Mouse (Mus musculus) lung, embryonic 14.5 days (tissue): Measurements from ENCODE around the gene Syngr3. TPM values are rescaled to one million over a fixed set of nuclear protein-coding genes. Genes with fewer than 3 reads are reported as not detected.
A peak's percentile ranks its signal among the peaks of the same experiment; 100 is the strongest.
"Not testable (repeated sequence)": the region's sequence is repeated elsewhere in the genome, so short reads cannot be mapped to it uniquely, and the experiment has no call there.

ENCODE experiments used
- ATAC-seq: fragments of 200-750 bp; cut with Nextera tagmentation; 2 replicates; pipeline ENCODE4 v1.8.0; 2017; ENCODE audit warnings: mild to moderate bottlenecking, moderate TSS enrichment, moderate library complexity; ENCODE audit not compliant: insufficient read depth
- DNase-seq: peaks from one replicate; pipeline ENCODE4 v3.0.0-alpha.2; 2015
- H3K27ac ChIP-seq: fragments of 300-500 bp; sonication (generic); 2 replicates; pipeline ENCODE4 v1.5.1; 2014; ENCODE audit warnings: low read depth, mild to moderate bottlenecking, moderate library complexity
- H3K27me3 ChIP-seq: fragments of 300-500 bp; sonication (generic); 2 replicates; pipeline ENCODE4 v1.6.1; 2014; ENCODE audit warnings: low read length, control low read depth; ENCODE audit not compliant: insufficient read depth
- H3K36me3 ChIP-seq: fragments of 300-500 bp; sonication (generic); 2 replicates; pipeline ENCODE4 v1.6.1; 2014; ENCODE audit warnings: control low read depth; ENCODE audit not compliant: insufficient read depth
- H3K4me1 ChIP-seq: fragments of 300-500 bp; sonication (generic); 2 replicates; pipeline ENCODE4 v1.6.1; 2014; ENCODE audit warnings: antibody characterized with exemption, control low read depth; ENCODE audit not compliant: insufficient read depth
- H3K4me2 ChIP-seq: fragments of 300-500 bp; sonication (generic); 2 replicates; pipeline ENCODE4 v1.6.1; 2014; ENCODE audit warnings: mild to moderate bottlenecking
- H3K4me3 ChIP-seq: fragments of 300-500 bp; sonication (generic); 2 replicates; pipeline ENCODE4 v1.5.1; 2014; ENCODE audit warnings: low read depth, low read length
- H3K9ac ChIP-seq: fragments of 300-500 bp; sonication (generic); 2 replicates; pipeline ENCODE4 v1.6.1; 2014
- H3K9me3 ChIP-seq: fragments of 300-500 bp; sonication (generic); 2 replicates; pipeline ENCODE4 v1.6.1; 2016; ENCODE audit warnings: low read depth, low read length, control low read depth
- CTCF ChIP-seq: IDR thresholded peaks from 2 replicates; pipeline ENCODE4 v1.5.1; 2016; ENCODE audit warnings: antibody characterized with exemption, low read depth
- WGBS: fragments of 180-500 bp; shearing (Covaris S2); extraction: QIAGEN DNeasy Blood & Tissue Kit; methylation state at CpG from one replicate; pipeline ENCODE4 v1.1.7; 2014; 5-methylcytosine and 5-hydroxymethylcytosine counted together
- polyA plus RNA-seq: library from polyadenylated mRNA; unstranded; fragments of >200 nt; fragmentation: Nextera tagmentation; extraction: Ambion mirVana; gene quantifications from 2 replicates; pipeline ENCODE4 v1.2.1, GENCODE M21; 2014

Gene Syngr3
- polyA plus RNA-seq, 1 experiment from 2014 or later = 0.83 TPM

DNA sequence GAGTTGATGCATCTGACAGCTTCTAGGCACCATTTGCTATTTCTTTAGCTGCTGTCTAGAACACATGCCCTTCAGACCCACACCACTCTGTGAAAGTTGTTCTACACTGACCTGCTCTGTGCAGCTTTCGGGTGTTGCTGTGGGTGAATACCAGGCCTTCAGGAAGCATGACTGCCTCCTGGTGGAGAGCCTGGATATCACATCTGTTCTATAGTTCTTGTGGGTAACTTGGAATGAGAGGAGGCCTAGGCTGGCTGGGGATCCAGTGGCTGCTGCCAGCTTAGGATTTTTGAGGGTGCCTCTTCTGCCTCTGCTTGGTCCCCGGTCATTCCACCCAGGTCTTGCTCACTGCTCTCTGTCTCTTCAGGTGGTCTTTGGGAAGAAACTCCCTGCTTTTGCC lies 13.6 kb downstream of the Syngr3 start:
- DNase-seq (peak; percentile 84), ATAC-seq (peak; percentile 38; the same call in 1 of the 2 replicates)
- Histone ChIP-seq H3K4me2 (no peak overlapping the region), H3K9ac (no peak overlapping the region), H3K4me1 (peaks cover 8% of the 10 kb centered on the region), H3K27ac (no peak overlapping the region), H3K4me3 (no peak overlapping the region), H3K9me3 (no peaks in the 10 kb centered on the region), H3K27me3 (no peaks in the 10 kb centered on the region), H3K36me3 (peaks cover 51% of the 10 kb centered on the region)
- WGBS = 58% methylated on average over 2 of the region's 2 CpGs
- TF ChIP-seq CTCF = peak; percentile 82

DNA sequence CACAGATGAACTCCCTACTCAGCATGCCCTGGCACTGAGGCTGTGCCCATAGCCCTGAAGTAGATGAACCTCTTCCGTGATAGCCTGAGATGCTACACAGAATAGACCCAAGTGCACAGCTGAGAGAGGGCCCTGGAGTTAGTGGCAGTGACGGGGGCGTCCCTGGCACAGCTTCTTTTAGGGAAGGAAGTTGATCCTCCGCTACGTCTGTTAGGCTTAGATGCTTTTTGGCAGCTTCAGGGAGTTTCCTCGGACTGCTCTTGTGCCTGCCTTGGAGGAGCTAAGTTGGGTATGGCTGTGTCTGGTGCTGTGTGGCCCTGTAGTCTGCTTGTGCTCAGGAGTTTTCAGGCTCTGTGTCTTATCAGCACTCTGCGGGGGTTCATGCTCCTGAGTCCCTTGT lies 15.5 kb downstream of the Syngr3 start:
- no peak for ATAC-seq
- TF ChIP-seq CTCF = no peak
- WGBS = 80% methylated on average over 7 of the region's 7 CpGs

GRCm38 (mm10) chr17:24672141-24672540 lies 17.6 kb downstream of the Syngr3 start:
- peak overlapping the region; percentile 95 for H3K4me2 ChIP-seq
- H3K27ac ChIP-seq = no peak overlapping the region
- ATAC-seq (no peak), DNase-seq (peak; percentile 71)
- no peak overlapping the region for H3K4me3 ChIP-seq
- no peaks in the 10 kb centered on the region for H3K27me3 ChIP-seq
- peaks cover 10% of the 10 kb centered on the region for H3K36me3 ChIP-seq
- 16% methylated on average over 5 of the region's 5 CpGs for WGBS
- no peaks in the 10 kb centered on the region for H3K9me3 ChIP-seq
- no peak for TF ChIP-seq CTCF
- peaks cover 23% of the 10 kb centered on the region for H3K4me1 ChIP-seq
- H3K9ac ChIP-seq = 0 out of 2 replicates have a peak overlapping the region, but pooled peaks have one; percentile 16

More for the DNA sequence above, 15.5 kb downstream of the Syngr3 start:
- Histone ChIP-seq H3K4me2 (no peak overlapping the region), H3K27me3 (no peaks in the 10 kb centered on the region), H3K36me3 (peaks cover 32% of the 10 kb centered on the region), H3K9ac (no peak overlapping the region), H3K4me1 (peaks cover 17% of the 10 kb centered on the region), H3K27ac (no peak overlapping the region), H3K9me3 (no peaks in the 10 kb centered on the region), H3K4me3 (no peak overlapping the region)
- no peak for DNase-seq

GRCm38 (mm10) chr17:24671346-24671745 lies 18.4 kb downstream of the Syngr3 start:
- ATAC-seq (no peak), DNase-seq (no peak)
- no peak for TF ChIP-seq CTCF
- Histone ChIP-seq H3K4me1 (peaks cover 23% of the 10 kb centered on the region), H3K27me3 (no peaks in the 10 kb centered on the region), H3K4me2 (peak overlapping the region; percentile 95), H3K4me3 (no peak overlapping the region), H3K27ac (no peak overlapping the region), H3K9ac (no peak overlapping the region), H3K36me3 (peaks cover 3% of the 10 kb centered on the region; the same call in 1 of the 2 replicates), H3K9me3 (no peaks in the 10 kb centered on the region)
- 49% methylated on average over 5 of the region's 5 CpGs for WGBS

GRCm38 (mm10) chr17:24670246-24670844 lies 19.4 kb downstream of the Syngr3 start:
- no peak for TF ChIP-seq CTCF
- Histone ChIP-seq H3K9ac (peak overlapping the region; percentile 97), H3K4me3 (peak overlapping the region; percentile 100), H3K4me1 (peaks cover 23% of the 10 kb centered on the region), H3K27ac (peak overlapping the region; percentile 84), H3K4me2 (peak overlapping the region; percentile 95), H3K9me3 (no peaks in the 10 kb centered on the region), H3K36me3 (peaks cover 3% of the 10 kb centered on the region; the same call in 1 of the 2 replicates), H3K27me3 (no peaks in the 10 kb centered on the region)
- 6% methylated on average over 8 of the region's 8 CpGs for WGBS
- no peak for DNase-seq
- no peak for ATAC-seq

DNA sequence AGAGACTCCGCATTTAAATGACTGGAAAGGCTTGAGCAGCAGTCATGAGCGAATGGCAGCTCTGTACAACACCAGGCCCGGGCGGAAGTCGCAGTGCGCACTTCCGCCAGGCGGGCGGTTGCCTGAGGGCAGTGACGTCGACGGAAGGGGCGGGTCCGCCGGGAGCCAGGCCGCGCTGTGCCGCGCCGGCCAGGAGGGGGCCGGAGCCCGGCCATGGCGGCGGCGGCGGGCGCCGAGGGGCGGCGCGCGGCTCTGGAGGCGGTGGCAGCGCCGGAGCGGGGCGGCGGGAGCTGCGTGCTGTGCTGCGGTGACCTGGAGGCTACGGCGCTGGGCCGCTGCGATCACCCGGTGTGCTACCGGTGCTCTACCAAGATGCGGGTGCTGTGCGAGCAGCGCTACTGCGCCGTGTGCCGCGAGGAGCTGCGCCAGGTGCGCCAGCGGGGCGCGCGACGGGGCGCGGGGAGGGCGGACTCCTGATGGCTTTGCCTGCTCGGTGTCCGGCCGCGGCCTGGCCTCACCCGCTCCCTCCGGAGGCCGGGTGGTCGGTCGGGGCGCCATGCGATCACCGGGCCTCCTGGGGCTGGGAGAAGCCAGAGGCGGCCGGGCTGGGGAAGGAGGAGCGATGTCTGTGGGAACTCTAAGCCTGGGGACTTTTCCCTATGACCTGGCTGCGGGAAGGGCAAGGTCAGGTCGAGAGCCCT lies 20.1 kb downstream of the Syngr3 start, which contains the start of gene Zfp598:
Gene Zfp598 (plus strand): TSS at position 143 of the 701 bp plus-strand sequence.
- TF ChIP-seq CTCF = peak; percentile 14; the same call in 1 of the 2 replicates
- peak; percentile 99 for ATAC-seq
- peaks cover 3% of the 10 kb centered on the region; the same call in 1 of the 2 replicates for H3K36me3 ChIP-seq
- H3K4me1 ChIP-seq = peaks cover 23% of the 10 kb centered on the region
- DNase-seq = peak; percentile 98
- H3K4me2 ChIP-seq = peak within 1 kb of the TSS; percentile 95
- H3K9ac ChIP-seq = peak within 1 kb of the TSS; percentile 97
- under 1% methylated on average over 79 of the region's 80 CpGs for WGBS
- H3K27ac ChIP-seq = peak within 1 kb of the TSS; percentile 84
- H3K9me3 ChIP-seq = no peaks in the 10 kb centered on the region
- H3K4me3 ChIP-seq = peak within 1 kb of the TSS; percentile 100
- H3K27me3 ChIP-seq = no peaks in the 10 kb centered on the region

DNA sequence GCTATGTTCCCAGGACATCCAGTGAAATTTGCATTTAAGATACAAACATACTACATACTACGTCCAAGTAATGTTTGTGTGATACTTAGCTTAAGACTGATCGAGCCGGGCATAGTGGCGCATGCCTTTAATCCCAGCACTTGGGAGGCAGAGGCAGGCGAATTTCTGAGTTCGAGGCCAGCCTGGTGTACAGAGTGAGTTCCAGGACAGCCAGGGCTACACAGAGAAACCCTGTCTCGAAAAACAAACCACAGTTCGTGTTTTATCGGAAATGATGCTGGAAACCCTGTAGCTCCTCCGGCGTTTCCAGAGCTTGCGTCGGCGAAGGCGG lies 20.6 kb downstream of the Syngr3 start:
- Histone ChIP-seq H3K4me3 (peak overlapping the region; percentile 100), H3K9ac (peak overlapping the region; percentile 97), H3K4me2 (peak overlapping the region; percentile 95), H3K4me1 (peaks cover 23% of the 10 kb centered on the region), H3K27ac (peak overlapping the region; percentile 84; the same call in 1 of the 2 replicates)
- WGBS = 7% methylated on average over 15 of the region's 15 CpGs
- not testable (repeated sequence) for H3K36me3 ChIP-seq, H3K9me3 ChIP-seq, DNase-seq, H3K27me3 ChIP-seq
- ATAC-seq = peak; percentile 24
